Mouse (Mus musculus) stomach, embryonic 15.5 days (tissue): Measurements from ENCODE around the gene Fgf8. TPM values are rescaled to one million over a fixed set of nuclear protein-coding genes. Genes with fewer than 3 reads are reported as not detected.

Source experiments
- ATAC-seq: fragments of 200-750 bp; cut with Nextera tagmentation; 2 replicates; pipeline ENCODE4 v1.8.0; 2017; ENCODE audit warnings: low read depth, moderate number of reproducible peaks, moderate TSS enrichment; ENCODE audit not compliant: insufficient read depth, low FRiP score
- H3K27ac ChIP-seq: fragments of 300-500 bp; sonication (generic); 2 replicates; pipeline ENCODE4 v1.5.1; 2015; ENCODE audit warnings: mild to moderate bottlenecking, inconsistent platforms
- H3K27me3 ChIP-seq: fragments of 300-500 bp; sonication (generic); replicated peaks from 2 replicates; pipeline ENCODE4 v1.6.1; 2015; ENCODE audit warnings: inconsistent platforms
- H3K36me3 ChIP-seq: fragments of 300-500 bp; sonication (generic); 2 replicates; pipeline ENCODE4 v1.6.1; 2015; ENCODE audit warnings: inconsistent platforms
- H3K4me1 ChIP-seq: fragments of 300-500 bp; sonication (generic); 2 replicates; pipeline ENCODE4 v1.6.1; 2015; ENCODE audit warnings: inconsistent platforms
- H3K4me2 ChIP-seq: fragments of 300-500 bp; sonication (generic); 2 replicates; pipeline ENCODE4 v1.6.1; 2015; ENCODE audit warnings: mild to moderate bottlenecking, inconsistent platforms
- H3K4me3 ChIP-seq: fragments of 300-500 bp; sonication (generic); replicated peaks from 2 replicates; pipeline ENCODE4 v1.5.1; 2015; ENCODE audit warnings: inconsistent platforms
- H3K9ac ChIP-seq: fragments of 300-500 bp; sonication (generic); 2 replicates; pipeline ENCODE4 v1.6.1; 2015; ENCODE audit warnings: inconsistent platforms
- H3K9me3 ChIP-seq: fragments of 300-500 bp; sonication (generic); 2 replicates; pipeline ENCODE4 v1.6.1; 2016; ENCODE audit warnings: inconsistent platforms
- WGBS: fragments of 180-500 bp; shearing (Covaris S2); methylation state at CpG from one replicate; pipeline ENCODE4 v1.1.7; 2015; 5-methylcytosine and 5-hydroxymethylcytosine counted together
- polyA plus RNA-seq: library from polyadenylated mRNA; unstranded; fragments of >200 nt; fragmentation: Nextera tagmentation; extraction: Ambion mirVana; gene quantifications from 2 replicates; pipeline ENCODE4 v1.2.1, GENCODE M21; 2015

Fgf8 gene
- polyA plus RNA-seq, 1 experiment from 2014 or later = not detected

DNA sequence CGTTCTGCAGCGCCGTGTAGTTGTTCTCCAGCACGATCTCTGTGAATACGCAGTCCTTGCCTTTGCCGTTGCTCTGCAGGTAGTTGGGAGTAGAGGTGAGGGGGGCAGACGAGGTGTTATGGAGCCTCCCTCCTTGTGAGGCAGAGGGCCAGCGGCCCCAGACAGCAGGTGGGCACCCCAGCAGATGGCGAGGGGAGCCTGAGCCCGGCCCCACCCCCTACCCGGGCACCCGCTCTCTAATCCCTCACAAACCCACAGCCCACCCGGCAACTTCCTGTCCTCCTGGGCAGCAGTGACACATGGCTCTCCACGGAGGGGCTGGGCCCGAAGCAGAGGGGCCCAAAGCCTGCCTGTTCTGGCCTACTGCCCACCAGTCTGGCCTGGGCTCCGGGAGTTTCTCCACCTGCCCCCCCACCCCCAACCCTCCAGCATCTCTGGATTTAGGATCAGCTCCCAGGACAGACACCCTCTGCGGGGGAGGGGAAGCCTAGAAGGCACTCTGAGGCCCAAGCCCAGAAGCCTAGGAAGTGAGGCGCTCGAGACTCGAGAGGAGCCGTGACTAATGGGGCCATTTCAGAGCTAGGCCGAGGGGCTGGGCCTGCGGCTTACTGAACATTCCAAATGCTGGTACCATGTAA is 5.4 kb downstream of the Fgf8 start:
- Histone ChIP-seq H3K4me3 (peak overlapping the region; percentile 29), H3K36me3 (no peaks in the 10 kb centered on the region), H3K4me1 (peaks cover 20% of the 10 kb centered on the region), H3K9ac (no peak overlapping the region), H3K4me2 (peak overlapping the region; percentile 58), H3K9me3 (no peaks in the 10 kb centered on the region), H3K27me3 (peaks cover 79% of the 10 kb centered on the region), H3K27ac (no peak overlapping the region)
- WGBS = 20% methylated on average over 23 of the region's 23 CpGs
- ATAC-seq = no peak

DNA sequence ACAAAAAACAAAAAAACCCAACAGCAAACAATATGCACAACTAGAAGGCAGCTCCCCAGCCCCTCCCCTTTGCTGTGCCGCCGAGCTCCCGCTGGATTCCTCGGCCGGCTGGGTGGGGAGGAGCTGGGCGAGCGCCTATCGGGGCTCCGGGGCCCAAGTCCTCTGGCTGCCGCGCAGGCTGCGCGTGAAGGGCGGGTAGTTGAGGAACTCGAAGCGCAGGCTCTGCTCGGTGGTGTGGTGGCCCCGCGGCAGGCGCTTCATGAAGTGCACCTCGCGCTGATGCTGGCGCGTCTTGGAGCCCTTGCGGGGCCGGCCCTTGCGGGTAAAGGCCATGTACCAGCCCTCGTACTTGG is 5.9 kb downstream of the Fgf8 start:
- H3K9me3 ChIP-seq = no peaks in the 10 kb centered on the region
- peak overlapping the region; percentile 58 for H3K4me2 ChIP-seq
- no peaks in the 10 kb centered on the region for H3K36me3 ChIP-seq
- peak overlapping the region; percentile 29 for H3K4me3 ChIP-seq
- H3K27me3 ChIP-seq = peaks cover 74% of the 10 kb centered on the region
- no peak overlapping the region for H3K9ac ChIP-seq
- ATAC-seq = peak; percentile 54; the same call in 1 of the 2 replicates
- WGBS = 1% methylated on average over 28 of the region's 28 CpGs
- no peak overlapping the region for H3K27ac ChIP-seq
- H3K4me1 ChIP-seq = peaks cover 15% of the 10 kb centered on the region

DNA sequence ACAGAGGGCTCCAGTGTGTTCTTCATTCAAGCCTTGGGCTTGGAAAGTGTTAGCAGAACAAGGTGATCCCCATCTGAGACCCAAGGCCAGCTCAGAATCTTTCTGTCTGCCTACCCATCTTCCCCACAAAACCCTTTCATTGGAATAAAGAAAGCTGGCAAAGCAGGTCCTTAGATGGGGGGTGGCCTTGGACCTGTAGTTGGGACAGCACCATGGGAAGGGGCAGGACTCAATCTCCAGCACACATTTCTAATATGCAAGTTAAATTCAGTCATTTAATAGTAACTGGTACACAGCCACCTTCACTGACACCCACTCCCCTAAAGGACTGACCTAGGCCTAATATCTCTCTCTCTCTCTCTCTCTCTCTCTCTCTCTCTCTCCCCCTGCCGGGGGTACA is 6.5 kb downstream of the Fgf8 start:
- no peak for ATAC-seq
- 43% methylated on average over 1 of the region's 1 CpGs for WGBS
- Histone ChIP-seq H3K9me3 (no peaks in the 10 kb centered on the region), H3K4me3 (no peak overlapping the region), H3K4me2 (no peak overlapping the region), H3K4me1 (peaks cover 11% of the 10 kb centered on the region), H3K36me3 (no peaks in the 10 kb centered on the region), H3K27me3 (peaks cover 68% of the 10 kb centered on the region), H3K27ac (no peak overlapping the region), H3K9ac (no peak overlapping the region)

DNA sequence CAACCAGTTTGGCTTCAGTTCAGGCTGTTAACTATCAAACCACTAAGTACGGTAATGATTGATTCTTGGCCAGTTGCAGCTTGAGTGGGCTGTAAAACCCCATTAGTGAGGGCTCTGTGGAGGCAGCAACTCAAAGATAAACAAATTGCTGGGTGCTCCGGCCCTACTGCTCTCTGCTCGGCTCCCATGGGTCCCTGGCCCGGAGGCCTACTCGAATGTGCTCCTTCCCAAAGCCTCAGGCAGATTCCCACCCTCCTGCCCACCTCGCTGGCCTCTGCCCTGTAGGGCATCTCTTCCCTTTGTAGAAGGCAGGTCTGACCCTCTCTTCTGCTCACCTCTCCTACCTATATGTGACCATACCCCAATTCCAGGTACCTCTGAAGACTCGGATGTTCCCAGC is 8.0 kb downstream of the Fgf8 start:
- Histone ChIP-seq H3K4me3 (no peak overlapping the region), H3K4me2 (no peak overlapping the region), H3K9ac (no peak overlapping the region), H3K27ac (no peak overlapping the region), H3K27me3 (peaks cover 65% of the 10 kb centered on the region), H3K36me3 (no peaks in the 10 kb centered on the region), H3K9me3 (no peaks in the 10 kb centered on the region), H3K4me1 (peaks cover 11% of the 10 kb centered on the region)
- ATAC-seq = no peak
- 47% methylated on average over 7 of the region's 7 CpGs for WGBS

DNA sequence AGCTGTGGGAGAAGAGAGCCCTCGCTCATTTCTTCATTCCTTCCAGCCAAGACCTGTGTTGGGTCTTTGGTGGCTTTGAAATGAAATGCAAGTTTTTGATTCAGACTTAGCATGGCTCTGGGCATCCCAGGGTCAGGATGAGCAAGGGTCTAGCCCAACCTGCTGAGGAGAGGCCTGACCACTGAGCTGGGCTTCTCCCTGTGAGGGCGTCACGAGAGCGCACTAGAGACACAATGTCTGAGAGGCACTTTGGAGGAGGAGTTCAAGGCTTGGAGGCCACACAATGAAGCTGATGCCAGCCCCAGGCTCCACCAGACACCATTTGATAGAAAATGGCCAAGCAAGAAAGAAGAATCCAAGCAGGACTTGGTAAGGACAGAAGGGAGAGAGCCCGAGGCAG is 8.5 kb downstream of the Fgf8 start:
- H3K4me1 ChIP-seq = peaks cover 11% of the 10 kb centered on the region
- H3K27ac ChIP-seq = no peak overlapping the region
- H3K9me3 ChIP-seq = no peaks in the 10 kb centered on the region
- H3K36me3 ChIP-seq = no peaks in the 10 kb centered on the region
- H3K9ac ChIP-seq = no peak overlapping the region
- peaks cover 59% of the 10 kb centered on the region for H3K27me3 ChIP-seq
- no peak overlapping the region for H3K4me3 ChIP-seq
- no peak overlapping the region for H3K4me2 ChIP-seq
- 73% methylated on average over 5 of the region's 5 CpGs for WGBS
- no peak for ATAC-seq

DNA sequence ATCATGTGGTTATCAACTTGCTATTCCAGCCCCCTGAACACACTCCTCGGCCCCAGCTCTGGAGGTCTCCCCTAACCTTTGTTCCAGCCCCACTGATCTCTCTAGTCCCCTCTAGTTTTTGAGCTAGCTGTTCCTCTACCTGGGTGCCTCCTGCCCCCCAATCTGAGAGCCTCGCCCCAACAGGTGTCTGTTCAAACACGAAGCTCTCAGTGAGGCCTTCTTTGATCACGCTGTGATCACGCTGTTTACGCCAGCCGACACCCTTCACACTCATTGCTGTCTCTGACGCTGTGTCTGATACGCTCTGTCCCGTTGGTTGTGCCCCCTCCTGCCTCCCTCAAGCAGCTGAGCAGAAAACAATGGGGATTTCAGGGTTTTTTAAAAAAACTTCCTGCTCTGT is 9.2 kb downstream of the Fgf8 start:
- Histone ChIP-seq H3K27ac (no peak overlapping the region), H3K4me2 (no peak overlapping the region), H3K9me3 (no peaks in the 10 kb centered on the region), H3K9ac (no peak overlapping the region), H3K27me3 (peaks cover 53% of the 10 kb centered on the region), H3K4me1 (peaks cover 11% of the 10 kb centered on the region), H3K4me3 (no peak overlapping the region), H3K36me3 (no peaks in the 10 kb centered on the region)
- WGBS = 22% methylated on average over 10 of the region's 10 CpGs
- ATAC-seq = no peak

DNA sequence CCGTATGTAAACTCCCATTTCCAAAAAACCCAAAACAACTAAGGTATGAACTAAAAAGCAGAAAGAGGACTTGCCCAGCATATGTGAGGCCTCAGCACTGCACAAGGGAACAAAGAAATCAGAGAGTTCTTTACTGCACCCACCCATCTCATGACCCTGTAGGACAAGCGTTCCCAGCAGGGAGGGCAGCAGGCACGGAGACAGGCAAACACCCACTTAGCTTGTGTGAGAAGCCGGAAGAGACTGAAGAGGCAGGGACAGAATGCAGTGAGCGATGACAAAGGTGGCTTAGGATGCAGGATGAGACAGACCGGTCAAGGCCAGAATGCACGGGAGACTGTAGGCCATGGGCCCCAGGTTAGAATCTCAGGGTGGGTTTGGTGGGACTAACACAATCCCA is 11.1 kb downstream of the Fgf8 start:
- ATAC-seq = no peak
- H3K27me3 ChIP-seq = peaks cover 34% of the 10 kb centered on the region
- no peaks in the 10 kb centered on the region for H3K9me3 ChIP-seq
- no peaks in the 10 kb centered on the region for H3K36me3 ChIP-seq
- H3K4me2 ChIP-seq = no peak overlapping the region
- H3K27ac ChIP-seq = no peak overlapping the region
- H3K4me1 ChIP-seq = peaks cover 3% of the 10 kb centered on the region; the same call in 1 of the 2 replicates
- 88% methylated on average over 7 of the region's 7 CpGs for WGBS
- no peak overlapping the region for H3K4me3 ChIP-seq
- H3K9ac ChIP-seq = no peak overlapping the region

DNA sequence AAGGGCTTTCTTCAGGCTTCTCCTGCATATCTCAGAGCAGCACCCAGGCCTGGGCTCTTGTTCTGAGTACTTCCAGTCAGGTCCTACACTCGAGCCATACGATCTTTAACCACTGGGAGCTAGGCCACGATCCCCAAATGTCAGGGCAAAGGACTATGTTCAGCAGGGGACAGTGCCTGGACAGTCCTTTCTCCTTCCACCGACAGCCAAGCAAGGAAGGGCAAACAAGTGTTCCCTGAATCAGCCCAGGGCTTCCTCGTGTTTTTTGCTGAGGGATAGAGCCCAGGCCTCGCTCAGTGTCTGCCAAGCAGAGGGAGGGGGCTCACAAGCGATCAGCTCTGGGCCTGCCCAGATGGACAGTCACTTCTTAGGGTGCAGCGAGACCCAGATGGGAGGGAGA is 12.7 kb downstream of the Fgf8 start:
- Histone ChIP-seq H3K9ac (no peak overlapping the region), H3K9me3 (no peaks in the 10 kb centered on the region), H3K27me3 (peaks cover 20% of the 10 kb centered on the region), H3K4me2 (no peak overlapping the region), H3K36me3 (no peaks in the 10 kb centered on the region), H3K4me1 (no peaks in the 10 kb centered on the region), H3K4me3 (no peak overlapping the region), H3K27ac (no peak overlapping the region)
- no peak for ATAC-seq
- WGBS = 73% methylated on average over 8 of the region's 8 CpGs

DNA sequence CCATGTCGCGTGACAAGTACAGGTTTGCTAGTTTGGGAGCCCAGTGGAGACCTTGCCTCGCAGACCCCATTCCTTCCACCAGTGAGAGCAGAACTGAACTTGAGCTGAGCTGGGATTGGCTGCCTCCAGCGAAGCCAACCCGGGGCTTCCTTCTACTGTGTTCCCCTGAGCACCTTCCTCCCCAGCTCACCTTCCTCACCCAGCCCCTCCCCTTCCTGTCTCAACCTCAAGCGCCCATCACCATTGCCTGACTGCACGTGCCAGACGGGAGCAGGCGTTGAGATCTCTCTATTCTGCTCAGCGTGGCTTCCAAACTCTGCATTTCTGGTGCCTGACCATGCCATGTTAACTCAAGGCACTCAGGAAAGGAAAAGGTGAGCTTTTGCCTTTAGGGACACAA is 15.5 kb downstream of the Fgf8 start:
- Histone ChIP-seq H3K4me2 (no peak overlapping the region), H3K9me3 (no peaks in the 10 kb centered on the region), H3K9ac (no peak overlapping the region), H3K27ac (no peak overlapping the region), H3K4me3 (no peak overlapping the region), H3K27me3 (peaks cover 7% of the 10 kb centered on the region; the same call in 1 of the 2 replicates), H3K4me1 (no peaks in the 10 kb centered on the region), H3K36me3 (no peaks in the 10 kb centered on the region)
- no peak for ATAC-seq
- WGBS = 66% methylated on average over 10 of the region's 10 CpGs

DNA sequence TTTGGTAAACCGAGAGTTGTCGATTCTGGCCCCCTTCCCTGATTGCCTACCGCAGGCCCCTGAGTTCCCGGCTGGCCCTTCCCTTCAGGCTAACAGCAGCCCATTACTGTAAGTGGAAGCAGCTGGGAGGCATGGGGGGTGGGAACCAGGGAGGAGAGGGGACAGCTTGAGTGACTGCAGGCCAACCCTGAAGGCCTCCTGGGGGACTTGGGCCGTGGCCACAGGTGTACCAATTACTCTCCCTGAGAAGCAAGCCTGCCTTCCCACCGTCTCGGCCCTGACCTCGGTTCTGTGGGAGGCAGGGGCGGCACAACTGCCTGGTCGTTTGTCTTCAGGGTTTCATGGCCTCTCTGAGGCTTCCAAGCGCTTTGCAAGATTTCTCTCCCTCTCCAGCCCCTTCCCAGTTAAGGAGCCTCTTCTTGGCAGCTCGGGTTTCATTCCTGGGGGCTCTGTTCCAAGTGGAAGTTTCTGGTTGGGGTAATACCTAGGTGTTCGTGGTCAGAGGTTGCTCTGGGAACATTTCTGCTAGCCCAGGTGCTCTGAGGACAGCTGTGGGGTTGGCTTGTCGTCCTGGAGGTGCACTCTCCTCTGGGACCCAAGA is 16.9 kb downstream of the Fgf8 start:
- H3K4me2 ChIP-seq = no peak overlapping the region

DNA sequence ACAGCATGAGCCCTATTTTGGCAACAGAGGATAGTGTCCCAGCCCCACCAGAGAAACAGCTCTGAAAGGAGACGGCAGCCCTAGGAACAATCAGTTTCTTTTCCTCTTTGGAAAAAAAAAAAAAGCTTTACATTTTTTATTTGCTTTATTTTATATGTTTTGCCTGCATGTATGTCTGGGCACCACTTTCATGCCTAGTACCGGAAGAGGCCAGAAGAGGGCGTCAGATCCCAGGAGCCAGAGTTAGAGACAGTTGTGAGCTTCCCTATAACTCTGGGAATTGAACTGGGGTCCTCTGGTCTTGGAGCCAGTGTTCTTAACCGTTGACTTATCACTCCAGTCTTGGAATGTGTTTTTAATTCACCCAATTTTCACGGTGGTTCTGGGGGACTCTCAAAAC is 20.5 kb downstream of the Fgf8 start:
- H3K4me1 ChIP-seq = no peaks in the 10 kb centered on the region
- H3K4me2 ChIP-seq = no peak overlapping the region
- H3K27ac ChIP-seq = no peak overlapping the region
- no peaks in the 10 kb centered on the region for H3K36me3 ChIP-seq
- no peak overlapping the region for H3K9ac ChIP-seq
- no peaks in the 10 kb centered on the region for H3K9me3 ChIP-seq
- WGBS = 72% methylated on average over 5 of the region's 5 CpGs
- H3K4me3 ChIP-seq = no peak overlapping the region
- no peaks in the 10 kb centered on the region for H3K27me3 ChIP-seq
- no peak for ATAC-seq

More for the DNA sequence above, 16.9 kb downstream of the Fgf8 start:
- no peaks in the 10 kb centered on the region for H3K9me3 ChIP-seq
- H3K9ac ChIP-seq = no peak overlapping the region
- no peak for ATAC-seq
- WGBS = 26% methylated on average over 14 of the region's 14 CpGs
- H3K4me1 ChIP-seq = no peaks in the 10 kb centered on the region
- H3K27me3 ChIP-seq = peaks cover 6% of the 10 kb centered on the region; the same call in 1 of the 2 replicates
- H3K4me3 ChIP-seq = no peak overlapping the region
- no peaks in the 10 kb centered on the region for H3K36me3 ChIP-seq
- H3K27ac ChIP-seq = no peak overlapping the region

DNA sequence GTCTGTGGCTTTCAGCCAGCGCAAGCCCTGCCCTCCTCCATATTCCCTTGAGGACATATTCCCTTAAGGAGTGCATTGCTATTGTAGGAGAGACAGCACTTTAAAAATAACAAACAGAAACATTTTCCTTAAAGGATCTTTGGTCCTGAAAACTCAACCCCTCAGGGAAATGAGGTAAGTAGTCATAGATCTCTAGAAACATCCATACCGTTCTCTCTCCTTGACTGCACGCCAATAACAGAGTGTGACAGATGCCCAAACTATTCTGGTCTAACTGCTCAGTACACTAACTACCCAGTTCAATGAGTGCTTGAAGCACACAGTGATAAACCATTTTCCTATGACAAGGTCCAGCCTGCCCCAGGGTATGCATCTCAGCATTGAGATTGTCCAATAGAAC is 24.4 kb downstream of the Fgf8 start:
- ATAC-seq = no peak
- 63% methylated on average over 3 of the region's 3 CpGs for WGBS
- H3K36me3 ChIP-seq = no peaks in the 10 kb centered on the region
- H3K9me3 ChIP-seq = no peaks in the 10 kb centered on the region
- no peak overlapping the region for H3K4me3 ChIP-seq
- no peaks in the 10 kb centered on the region for H3K27me3 ChIP-seq
- no peak overlapping the region for H3K9ac ChIP-seq
- H3K4me1 ChIP-seq = no peaks in the 10 kb centered on the region
- H3K27ac ChIP-seq = no peak overlapping the region
- H3K4me2 ChIP-seq = peak overlapping the region; percentile 37; the same call in 1 of the 2 replicates
